Mouse (Mus musculus) forebrain, embryonic 10.5 days (tissue): Measurements from ENCODE around the gene Atp11a. TPM values are rescaled to one million over a fixed set of nuclear protein-coding genes. Genes with fewer than 3 reads are reported as not detected.
A peak's percentile ranks its signal among the peaks of the same experiment; 100 is the strongest.

ENCODE experiments used
- DNase-seq: peaks from one replicate; pipeline ENCODE4 v3.0.0-alpha.2; 2017; ENCODE audit warnings: low spot score; ENCODE audit errors: extremely low spot score
- H3K27ac ChIP-seq: fragments of 300-500 bp; sonication (generic); 2 replicates; pipeline ENCODE4 v1.5.1; 2016; ENCODE audit warnings: mild to moderate bottlenecking
- H3K27me3 ChIP-seq: fragments of 300-500 bp; sonication (generic); 2 replicates; pipeline ENCODE4 v1.6.1; 2016; ENCODE audit warnings: mild to moderate bottlenecking; ENCODE audit not compliant: poor library complexity, severe bottlenecking
- H3K36me3 ChIP-seq: fragments of 300-500 bp; sonication (generic); replicated peaks from 2 replicates; pipeline ENCODE4 v1.6.1; 2016; ENCODE audit warnings: mild to moderate bottlenecking, moderate library complexity
- H3K4me1 ChIP-seq: fragments of 300-500 bp; sonication (generic); 2 replicates; pipeline ENCODE4 v1.6.1; 2016
- H3K4me3 ChIP-seq: fragments of 300-500 bp; sonication (generic); 2 replicates; pipeline ENCODE4 v1.5.1; 2016; ENCODE audit warnings: mild to moderate bottlenecking, moderate library complexity
- H3K9me3 ChIP-seq: fragments of 300-500 bp; sonication (generic); 2 replicates; pipeline ENCODE4 v1.6.1; 2016; ENCODE audit warnings: mild to moderate bottlenecking, moderate library complexity
- WGBS: fragments of 180-500 bp; shearing (Covaris S2); methylation state at CpG from one replicate; pipeline ENCODE4 v1.1.7; 2016; 5-methylcytosine and 5-hydroxymethylcytosine counted together
- polyA plus RNA-seq: library from polyadenylated mRNA; unstranded; fragments of >200 nt; fragmentation: Nextera tagmentation; extraction: Ambion mirVana; gene quantifications from 2 replicates; pipeline ENCODE4 v1.2.1, GENCODE M21; 2016

Gene Atp11a
- polyA plus RNA-seq, 1 experiment from 2014 or later: 9.6 TPM

DNA sequence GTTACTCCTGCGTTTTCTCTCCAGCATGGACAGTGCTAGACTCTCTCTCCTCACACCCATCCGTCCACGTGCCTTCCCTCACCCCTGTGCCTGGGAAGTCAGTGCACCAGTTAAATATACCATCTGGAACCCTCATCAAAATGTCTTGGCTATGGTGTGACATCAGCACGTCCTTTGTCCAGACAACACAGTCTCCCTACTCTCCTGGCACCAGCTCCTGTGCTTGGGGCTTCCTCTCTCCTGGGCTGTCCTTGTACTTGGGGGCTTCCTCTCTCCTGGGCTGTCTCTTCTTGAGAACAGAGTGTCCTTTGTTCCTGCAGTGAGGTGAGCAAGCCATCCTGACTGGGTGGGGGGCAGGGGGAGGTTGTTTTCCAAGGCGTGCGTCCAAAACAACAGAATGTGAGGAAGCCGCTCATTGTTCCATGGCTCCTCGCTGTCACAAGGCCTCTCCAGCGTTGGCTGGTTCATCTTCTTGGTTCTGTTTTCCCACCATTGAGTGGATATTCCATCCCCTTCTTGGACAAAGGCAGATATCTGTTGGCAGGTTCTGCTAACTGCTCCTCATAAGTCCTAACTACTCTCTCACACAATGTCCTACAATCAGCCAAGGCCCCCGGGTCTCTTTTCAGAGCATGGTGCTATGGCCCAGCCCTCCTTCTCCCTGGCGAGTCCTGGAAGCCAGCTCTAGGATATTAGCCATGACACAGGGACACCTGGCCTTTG is 148.9 kb downstream of the Atp11a start:
- no peak overlapping the region for H3K4me3 ChIP-seq
- H3K4me1 ChIP-seq: peaks cover 37% of the 10 kb centered on the region
- H3K9me3 ChIP-seq: no peaks in the 10 kb centered on the region
- H3K27ac ChIP-seq: peak overlapping the region; percentile 32; the same call in 1 of the 2 replicates
- WGBS: 88% methylated on average over 11 of the region's 11 CpGs
- peaks cover 10% of the 10 kb centered on the region for H3K36me3 ChIP-seq
- H3K27me3 ChIP-seq: no peaks in the 10 kb centered on the region
- no peak for DNase-seq

DNA sequence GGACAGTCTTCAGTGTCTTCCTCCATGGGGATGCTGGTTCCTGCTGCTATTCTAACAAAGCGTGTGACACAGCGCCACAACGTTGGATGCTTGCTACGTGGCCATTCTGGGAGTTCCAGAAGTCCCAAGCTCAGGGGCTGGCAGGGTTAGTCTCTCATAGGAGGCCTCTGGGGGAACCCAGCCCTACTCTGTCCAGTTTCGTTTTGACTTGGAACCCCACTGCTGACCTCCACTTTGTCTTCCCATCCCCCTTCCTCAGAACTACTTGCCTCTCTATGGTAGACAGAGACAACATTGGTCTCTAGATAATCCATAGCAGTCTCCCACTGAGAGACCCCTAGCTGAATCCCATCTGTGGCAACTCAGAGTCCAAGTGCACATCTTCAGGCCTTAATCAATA is 149.8 kb downstream of the Atp11a start:
- 78% methylated on average over 5 of the region's 5 CpGs for WGBS
- H3K9me3 ChIP-seq: no peaks in the 10 kb centered on the region
- peaks cover 43% of the 10 kb centered on the region for H3K4me1 ChIP-seq
- no peak overlapping the region for H3K4me3 ChIP-seq
- no peaks in the 10 kb centered on the region for H3K27me3 ChIP-seq
- H3K27ac ChIP-seq: no peak overlapping the region
- H3K36me3 ChIP-seq: peaks cover 4% of the 10 kb centered on the region; the same call in 1 of the 2 replicates
- no peak for DNase-seq

DNA sequence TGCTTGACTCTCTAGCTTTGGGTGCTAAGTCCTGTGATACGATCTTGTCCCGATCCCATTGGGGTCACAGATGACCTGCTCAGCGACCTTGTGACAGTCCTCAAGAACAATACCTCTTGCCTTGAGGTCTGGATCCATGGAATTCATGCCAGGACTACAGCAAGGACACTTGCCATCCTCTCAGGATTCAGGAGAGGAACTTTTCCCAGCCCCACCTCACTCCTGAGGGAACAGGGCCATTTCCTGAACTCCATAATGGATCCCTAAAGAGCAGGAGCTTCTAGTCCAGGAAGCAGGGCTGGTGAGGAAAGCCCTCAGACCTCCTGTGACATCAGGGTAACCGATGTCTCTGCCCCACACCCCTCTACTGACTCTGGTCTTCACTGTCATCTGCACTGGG is 150.9 kb downstream of the Atp11a start:
- Histone ChIP-seq H3K36me3 (peaks cover 4% of the 10 kb centered on the region; the same call in 1 of the 2 replicates), H3K27me3 (no peaks in the 10 kb centered on the region), H3K9me3 (peaks cover under 1% of the 10 kb centered on the region; the same call in 1 of the 2 replicates), H3K4me1 (peaks cover 54% of the 10 kb centered on the region), H3K27ac (no peak overlapping the region), H3K4me3 (no peak overlapping the region)
- DNase-seq: no peak
- WGBS: 86% methylated on average over 4 of the region's 4 CpGs

DNA sequence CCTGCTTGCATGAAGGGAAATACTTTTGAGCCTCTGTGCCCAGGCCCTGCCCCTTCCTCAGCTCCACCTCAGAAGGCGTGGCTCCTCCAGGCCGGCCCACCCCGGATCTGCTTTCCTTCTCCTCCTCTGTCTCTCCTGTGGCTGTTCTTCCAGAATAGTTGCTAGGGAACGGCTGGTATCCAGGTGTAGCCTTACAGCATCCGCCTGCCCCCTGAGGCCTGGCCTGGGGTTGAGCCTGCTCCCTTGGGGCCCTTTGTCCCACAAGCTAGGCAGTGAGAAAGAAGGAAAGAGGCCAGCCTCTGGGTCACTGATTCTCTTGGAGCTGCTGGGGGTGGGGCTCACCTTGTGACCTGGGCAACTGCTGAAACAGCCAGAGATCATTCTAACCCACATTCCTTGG is 155.2 kb downstream of the Atp11a start:
- peak; percentile 66 for DNase-seq
- Histone ChIP-seq H3K36me3 (peaks cover 20% of the 10 kb centered on the region), H3K4me3 (peak overlapping the region; percentile 17; the same call in 1 of the 2 replicates), H3K9me3 (peaks cover 5% of the 10 kb centered on the region; the same call in 1 of the 2 replicates), H3K27ac (peak overlapping the region; percentile 66), H3K27me3 (peaks cover 27% of the 10 kb centered on the region; the same call in 1 of the 2 replicates), H3K4me1 (peaks cover 45% of the 10 kb centered on the region)
- WGBS: 11% methylated on average over 5 of the region's 5 CpGs

DNA sequence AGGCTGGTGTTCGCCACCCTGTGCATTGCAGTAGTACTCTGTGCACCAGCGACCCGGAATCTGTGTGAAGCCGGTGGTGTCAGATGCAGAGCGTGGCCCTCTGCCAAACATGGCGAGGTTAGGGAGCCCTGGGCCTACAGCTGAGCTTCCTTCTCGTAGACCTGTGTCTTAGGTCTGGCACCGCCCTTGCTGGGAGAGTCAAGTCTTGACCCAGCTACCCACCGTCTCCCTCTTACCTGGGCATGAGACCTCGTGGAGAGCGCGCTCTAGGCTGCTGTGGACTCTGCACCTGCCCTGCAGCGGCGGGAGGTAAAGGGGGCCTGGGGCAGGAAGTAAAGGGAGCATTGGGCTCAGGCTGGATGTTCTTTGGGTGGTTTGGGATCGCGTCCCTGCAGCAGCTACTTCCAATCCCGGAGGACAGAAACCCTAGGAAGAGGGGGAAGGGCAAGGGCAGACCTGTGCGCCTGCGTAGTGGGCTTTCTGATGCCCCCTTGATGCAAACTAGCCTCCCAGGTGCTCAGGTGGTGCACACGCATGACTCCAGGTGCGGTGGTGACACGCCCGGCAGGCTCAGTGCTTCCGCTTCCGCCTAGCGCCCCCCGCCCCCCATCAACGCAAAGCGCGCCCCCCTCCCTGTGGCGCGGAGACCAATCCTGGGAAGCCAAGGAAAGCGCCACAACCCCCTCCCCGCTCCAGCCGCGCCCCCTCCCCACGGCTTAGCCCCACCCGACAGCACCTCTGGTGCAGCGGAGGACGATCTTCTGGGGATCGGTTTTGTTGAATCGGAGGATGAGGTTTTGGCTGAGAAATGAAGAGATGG is 158.6 kb downstream of the Atp11a start:
- DNase-seq: peak; percentile 42
- WGBS: 16% methylated on average over 42 of the region's 42 CpGs
- peaks cover 32% of the 10 kb centered on the region; the same call in 1 of the 2 replicates for H3K27me3 ChIP-seq
- peak overlapping the region; percentile 67 for H3K4me3 ChIP-seq
- peak overlapping the region; percentile 79 for H3K27ac ChIP-seq
- peaks cover 16% of the 10 kb centered on the region for H3K36me3 ChIP-seq
- peaks cover 47% of the 10 kb centered on the region for H3K4me1 ChIP-seq
- H3K9me3 ChIP-seq: peaks cover 5% of the 10 kb centered on the region; the same call in 1 of the 2 replicates

DNA sequence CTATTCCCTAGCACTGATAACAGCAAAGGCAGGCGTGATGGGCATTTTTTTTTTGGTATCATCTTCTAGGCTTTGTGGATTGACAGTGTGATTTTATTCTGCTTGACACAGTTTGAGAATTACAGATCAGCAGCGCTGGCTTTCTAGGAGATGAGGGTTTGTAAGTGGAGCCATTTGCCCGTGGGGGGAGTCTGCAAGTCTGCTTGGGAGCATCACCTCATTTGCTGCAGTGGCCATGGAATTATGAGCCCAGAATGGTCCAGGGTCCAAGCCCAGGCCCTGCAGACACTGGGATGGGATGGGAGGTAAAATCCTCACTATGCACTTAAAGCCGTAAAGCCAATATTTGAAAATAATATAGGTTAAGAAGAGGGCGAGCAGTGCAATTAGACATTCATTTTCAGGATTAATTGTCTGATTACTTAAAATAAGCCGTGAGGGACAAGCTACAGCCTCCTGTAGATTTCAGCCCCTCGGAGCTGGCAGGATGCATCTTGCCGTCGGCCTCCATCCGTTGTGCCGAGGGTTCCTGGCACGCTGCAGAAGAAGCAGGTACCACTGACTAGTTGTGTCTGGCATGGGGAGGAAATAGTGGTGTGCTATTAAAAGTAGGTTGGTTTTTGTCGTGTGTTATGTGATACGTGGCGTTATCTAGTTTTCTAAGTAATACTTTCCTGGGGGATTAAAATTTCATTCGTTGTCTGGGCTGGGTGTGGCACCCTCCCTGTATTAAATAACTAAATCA is 159.5 kb downstream of the Atp11a start:
- peaks cover 5% of the 10 kb centered on the region; the same call in 1 of the 2 replicates for H3K9me3 ChIP-seq
- peaks cover 16% of the 10 kb centered on the region for H3K36me3 ChIP-seq
- DNase-seq: no peak
- H3K4me1 ChIP-seq: peaks cover 41% of the 10 kb centered on the region
- WGBS: 73% methylated on average over 16 of the region's 16 CpGs
- H3K4me3 ChIP-seq: peak overlapping the region; percentile 67
- peak overlapping the region; percentile 79 for H3K27ac ChIP-seq
- peaks cover 32% of the 10 kb centered on the region; the same call in 1 of the 2 replicates for H3K27me3 ChIP-seq

DNA sequence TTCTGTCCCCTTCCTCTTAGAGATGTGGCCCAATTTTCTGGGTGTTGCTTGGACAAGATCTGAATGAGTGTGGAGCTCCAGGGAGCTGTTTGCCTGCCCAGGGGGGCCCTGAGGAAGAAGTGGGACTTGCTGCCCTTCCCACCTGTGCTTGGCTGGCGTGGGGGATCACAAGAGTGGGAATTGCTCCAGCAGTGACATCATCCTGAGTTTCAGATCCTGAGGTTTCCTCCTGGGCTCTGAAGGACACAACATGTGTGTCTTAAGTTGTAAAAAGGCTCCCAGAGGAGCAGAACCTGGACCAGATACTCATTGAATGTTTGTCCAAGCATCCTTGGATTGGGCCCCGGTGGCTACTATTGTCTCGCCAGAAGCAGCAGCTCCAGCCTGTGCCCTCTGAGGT is 160.2 kb downstream of the Atp11a start:
- H3K36me3 ChIP-seq: peaks cover 16% of the 10 kb centered on the region
- H3K27me3 ChIP-seq: peaks cover 32% of the 10 kb centered on the region; the same call in 1 of the 2 replicates
- no peak overlapping the region for H3K4me3 ChIP-seq
- H3K27ac ChIP-seq: no peak overlapping the region
- H3K4me1 ChIP-seq: peaks cover 34% of the 10 kb centered on the region
- 90% methylated on average over 3 of the region's 3 CpGs for WGBS
- peaks cover 5% of the 10 kb centered on the region; the same call in 1 of the 2 replicates for H3K9me3 ChIP-seq
- DNase-seq: no peak

DNA sequence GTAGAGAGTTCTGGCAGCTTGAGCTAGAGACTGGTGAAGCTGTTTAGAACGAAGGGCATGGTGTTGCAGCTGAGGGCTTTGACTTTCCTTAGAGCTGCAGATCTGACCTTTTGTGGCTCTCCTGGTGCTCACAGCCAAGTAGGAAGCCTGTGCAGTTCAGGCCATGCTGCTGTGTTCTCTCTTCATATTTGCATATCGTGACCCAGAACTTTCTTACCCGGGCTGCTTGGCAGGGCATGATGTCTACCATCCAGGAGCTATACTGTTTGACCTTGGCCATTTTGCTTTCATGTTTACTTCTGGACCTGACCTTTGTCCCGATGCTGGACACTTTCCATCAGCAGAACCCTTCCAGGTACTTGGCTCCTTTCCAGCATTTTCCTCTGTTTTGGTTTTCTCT is 161.0 kb downstream of the Atp11a start:
- Histone ChIP-seq H3K9me3 (peaks cover 3% of the 10 kb centered on the region; the same call in 1 of the 2 replicates), H3K4me3 (no peak overlapping the region), H3K27ac (no peak overlapping the region), H3K4me1 (peaks cover 27% of the 10 kb centered on the region), H3K36me3 (peaks cover 16% of the 10 kb centered on the region), H3K27me3 (peaks cover 32% of the 10 kb centered on the region; the same call in 1 of the 2 replicates)
- no peak for DNase-seq
- 90% methylated on average over 4 of the region's 4 CpGs for WGBS

Other genes starting within 250 kb of the Atp11a start
- not detected in 2 replicates for gene Spaca7, start 184.0 kb upstream of the Atp11a start, polyA plus RNA-seq
- 60.1 and 62.2 TPM in 2 replicates for gene Tubgcp3, start 84.8 kb upstream of the Atp11a start, polyA plus RNA-seq
- gene Mcf2l, start 116.8 kb downstream of the Atp11a start, polyA plus RNA-seq: 26.3 and 32.5 TPM in 2 replicates